Mouse (Mus musculus) heart, postnatal 0 days (tissue): ENCODE measurements around the gene Ano8.

Source experiments
- CTCF ChIP-seq: IDR thresholded peaks from 2 replicates; pipeline ENCODE4 v1.5.1; 2016; ENCODE audit warnings: antibody characterized with exemption, control low read depth, low read depth
- EP300 ChIP-seq: IDR thresholded peaks from 2 replicates; pipeline ENCODE4 v1.6.1; 2016; ENCODE audit warnings: antibody characterized with exemption, low read depth

DNA sequence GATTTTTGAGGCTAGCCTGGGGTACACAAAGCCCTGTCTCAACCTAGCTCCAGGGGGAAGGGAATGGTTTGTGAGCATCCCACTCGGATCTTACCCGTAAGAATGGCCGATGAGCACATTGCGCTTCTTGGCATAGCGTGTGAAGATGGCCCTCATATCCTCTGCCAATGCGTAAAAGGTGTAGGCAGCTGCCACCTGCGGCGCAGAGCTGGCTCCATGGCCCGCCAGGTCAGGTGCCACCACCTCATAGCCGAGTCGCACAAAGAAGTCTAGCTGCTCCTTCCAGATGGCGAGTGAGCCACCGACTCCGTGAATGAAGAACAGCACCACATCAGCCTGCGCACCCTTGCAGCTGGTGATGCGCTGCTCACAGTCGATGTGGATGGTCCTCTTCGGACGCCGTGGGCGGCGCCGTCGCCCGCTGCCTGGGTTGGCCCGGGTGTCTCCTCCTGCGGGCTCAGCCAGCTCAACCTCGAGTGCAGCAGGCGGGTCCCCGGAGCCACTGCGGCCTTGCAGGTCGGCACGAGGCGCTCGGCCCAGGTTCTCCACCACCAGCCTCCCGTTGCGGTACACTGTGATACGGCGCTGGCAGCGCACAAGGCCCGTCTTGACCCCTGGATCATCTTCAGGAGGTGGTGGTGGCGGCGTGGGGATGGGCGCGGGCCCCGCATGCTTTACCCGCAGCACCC is 24.5 kb downstream of the Ano8 start:
- TF ChIP-seq CTCF (no peak), EP300 (no peak)
